Mouse (Mus musculus): ENCODE measurements around the gene Pnck. TPM values are rescaled to one million over a fixed set of nuclear protein-coding genes. Genes with fewer than 3 reads are reported as not detected.

Gene Pnck
- total and polyA plus RNA-seq, 3 experiments, result 0.11 TPM; not detected in 2

DNA sequence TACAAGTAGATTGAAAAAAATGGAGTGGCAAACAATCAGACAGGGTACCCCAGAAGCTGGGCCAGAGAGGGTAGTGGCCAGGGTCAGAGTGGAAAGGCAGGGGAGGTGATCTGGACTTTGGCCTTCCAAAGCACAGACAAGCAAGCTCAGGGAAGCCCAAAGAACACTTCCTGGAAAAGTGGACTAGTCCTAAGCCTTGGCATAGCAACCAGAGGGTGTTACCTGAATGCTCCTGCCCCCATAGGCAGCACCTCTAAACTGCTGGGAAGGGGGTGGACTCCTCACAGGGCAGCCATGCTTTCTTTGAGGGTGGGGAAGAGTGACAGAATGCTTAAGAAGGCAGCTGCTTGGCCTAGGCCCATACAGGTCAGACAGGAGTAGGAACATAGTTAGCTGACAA lies 25.1 kb upstream of the Pnck start (continued):
- TF ChIP-seq EP300 (IDR thresholded peaks at IDR 0.05; ENCODE audit: low read depth in 1 of 2, low read length in 2 of 2) (no peak), ETS1 (IDR thresholded peaks at IDR 0.05; ENCODE audit: low read depth, low read length) (no peak), ZMIZ1 (IDR thresholded peaks at IDR 0.05; ENCODE audit: low read depth, low read length) (no peak)

- Histone ChIP-seq H3K27me3 (ENCODE audit: control insufficient read depth in 1 of 2, insufficient read depth in 2 of 2, low read length in 2 of 2) (no peaks in the 10 kb centered on the region), H3K36me3 (ENCODE audit: control insufficient read depth in 1 of 2, insufficient read depth in 2 of 2, low read length in 2 of 2) (peaks cover 0 to 3% of the 10 kb centered on the region in 2 experiments; a peak in 2 of 4 replicates), H3K4me1 (ENCODE audit: control insufficient read depth in 1 of 2, insufficient read depth in 2 of 2, low read length in 2 of 2) (no peaks in the 10 kb centered on the region), H3K4me3 (ENCODE audit: control insufficient read depth in 1 of 2, insufficient read depth in 1 of 2, low read depth in 2 of 2, low read length in 2 of 2) (no peak overlapping the region), H3K79me2 (ENCODE audit: control insufficient read depth, insufficient read depth, low read length, poor library complexity) (no peaks in the 10 kb centered on the region), H3K27ac (ENCODE audit: control insufficient read depth, low read depth, low read length) (no peak overlapping the region), H3K9ac (ENCODE audit: control insufficient read depth, low read depth, low read length, poor library complexity, severe bottlenecking) (no peak overlapping the region), H3K9me3 (replicated peaks; ENCODE audit: insufficient read depth, low read length) (no peaks in the 10 kb centered on the region)
- no peak for DNase-seq (ENCODE audit: low read depth, low spot score)
- TF ChIP-seq MXI1 (IDR thresholded peaks at IDR 0.05; ENCODE audit: low read depth, low read length) (no peak), MYC (IDR thresholded peaks at IDR 0.05; ENCODE audit: low read depth, low read length) (no peak), GATA1 (IDR thresholded peaks at IDR 0.05; ENCODE audit: low read depth, low read length) (no peak), TAL1 (IDR thresholded peaks at IDR 0.05; ENCODE audit: low read length) (no peak), ELF1 (IDR thresholded peaks at IDR 0.05; ENCODE audit: low read depth, low read length) (no peak), GABPA (IDR thresholded peaks at IDR 0.05; ENCODE audit: low read depth, low read length) (no peak), ZC3H11A (IDR thresholded peaks at IDR 0.05; ENCODE audit: low read depth, low read length) (no peak), TCF12 (IDR thresholded peaks at IDR 0.05; ENCODE audit: low read depth, low read length) (no peak), SIN3A (IDR thresholded peaks at IDR 0.05; ENCODE audit: low read length) (no peak), NELFE (IDR thresholded peaks at IDR 0.05; ENCODE audit: low read depth, low read length) (no peak), ZMIZ1 (IDR thresholded peaks at IDR 0.05; ENCODE audit: low read depth, low read length) (no peak), RCOR1 (IDR thresholded peaks at IDR 0.05; ENCODE audit: low read depth, low read length) (no peak), ETS1 (IDR thresholded peaks at IDR 0.05; ENCODE audit: low read depth, low read length) (no peak)
Measured at GRCm38 (mm10) chrX:73684156-73684555, 24.2 kb upstream of the Pnck start.

- no peaks in the 10 kb centered on the region; the same call in 1 of the 2 replicates for H3K79me2 ChIP-seq (ENCODE audit: control insufficient read depth, insufficient read depth, low read length, poor library complexity)
- H3K4me3 ChIP-seq (ENCODE audit: control insufficient read depth in 1 of 2, insufficient read depth in 1 of 2, low read depth in 2 of 2, low read length in 2 of 2), result no peak overlapping the region
- no peaks in the 10 kb centered on the region for H3K27me3 ChIP-seq (ENCODE audit: control insufficient read depth in 1 of 2, insufficient read depth in 2 of 2, low read length in 2 of 2)
- no peaks in the 10 kb centered on the region for H3K36me3 ChIP-seq (ENCODE audit: control insufficient read depth in 1 of 2, insufficient read depth in 2 of 2, low read length in 2 of 2)
- TF ChIP-seq POLR2A (IDR thresholded peaks at IDR 0.05; ENCODE audit: control insufficient read depth in 1 of 2, insufficient read depth in 1 of 2, low read depth in 1 of 2, low read length in 2 of 2, poor library complexity in 1 of 2) (no peak), MEF2A (IDR thresholded peaks at IDR 0.05; ENCODE audit: extremely low read depth, insufficient replicate concordance, low read depth, low read length, poor library complexity, severe bottlenecking) (no peak), ZC3H11A (IDR thresholded peaks at IDR 0.05; ENCODE audit: low read depth, low read length) (no peak), MAZ (IDR thresholded peaks at IDR 0.05; ENCODE audit: low read depth, low read length) (no peak), E2F4 (IDR thresholded peaks at IDR 0.05; ENCODE audit: borderline replicate concordance, low read depth, low read length) (no peak), JUND (IDR thresholded peaks at IDR 0.05; ENCODE audit: low read depth, low read length) (no peak), POLR2AphosphoS2 (IDR thresholded peaks at IDR 0.05; ENCODE audit: low read length) (no peak), POLR2AphosphoS5 (IDR thresholded peaks at IDR 0.05; ENCODE audit: borderline replicate concordance, low read depth, low read length) (no peak), MYB (IDR thresholded peaks at IDR 0.05; ENCODE audit: low read depth, low read length) (no peak), CHD1 (IDR thresholded peaks at IDR 0.05; ENCODE audit: low read depth, low read length) (no peak), USF2 (IDR thresholded peaks at IDR 0.05; ENCODE audit: borderline replicate concordance in 1 of 2, insufficient read depth in 1 of 2, low read depth in 1 of 2, low read length in 2 of 2) (no peak), MYC (IDR thresholded peaks at IDR 0.05; ENCODE audit: low read depth, low read length) (no peak), RCOR1 (IDR thresholded peaks at IDR 0.05; ENCODE audit: low read depth, low read length) (no peak), KAT2A (conservative IDR thresholded peaks at IDR 0.05; ENCODE audit: low read depth, low read length) (no peak)
- DNase-seq (ENCODE audit: low read depth, low spot score), result no peak
- H3K27ac ChIP-seq (ENCODE audit: control insufficient read depth, low read depth, low read length), result no peak overlapping the region
- H3K4me1 ChIP-seq (ENCODE audit: control insufficient read depth in 1 of 2, insufficient read depth in 2 of 2, low read length in 2 of 2), result 0 out of 4 replicates have a peak, but pooled peaks cover 0 to 5% of the 10 kb centered on the region in 2 experiments
- H3K9me3 ChIP-seq (replicated peaks; ENCODE audit: insufficient read depth, low read length), result no peaks in the 10 kb centered on the region
- H3K9ac ChIP-seq (ENCODE audit: control insufficient read depth, low read depth, low read length, poor library complexity, severe bottlenecking), result no peak overlapping the region
Measured at GRCm38 (mm10) chrX:73676668-73677067, 16.8 kb upstream of the Pnck start.

Measured in MEL (cell line).